Mouse (Mus musculus) layer of hippocampus, adult 2 months (tissue): ENCODE measurements around the gene Prelid1. TPM values are rescaled to one million over a fixed set of nuclear protein-coding genes. Genes with fewer than 3 reads are reported as not detected.

Source experiments
- DNase-seq, 2 experiments: peaks; one replicate each; pipeline ENCODE4 v3.0.0; 2022; ENCODE audit warnings: low spot score in 2 of 2
- H3K27ac ChIP-seq: fragments of 200-600 bp; 2 replicates; pipeline ENCODE4 v1.8.1; 2022
- H3K4me3 ChIP-seq: fragments of 200-600 bp; 2 replicates; pipeline ENCODE4 v1.8.1; 2022; ENCODE audit warnings: mild to moderate bottlenecking
- CTCF ChIP-seq: fragments of 200-600 bp; conservative IDR thresholded peaks from 2 replicates; pipeline ENCODE4 v1.8.1; 2022; ENCODE audit warnings: antibody characterized with exemption, mild to moderate bottlenecking, moderate library complexity
- total RNA-seq, 2 experiments: library from RNA; stranded (reverse); gene quantifications; 2 replicates each; pipeline ENCODE4 v1.2.3; 2021

Gene Prelid1
- total RNA-seq, 2 experiments from 2014 or later: 142 to 153 TPM

- Histone ChIP-seq H3K27ac (peak overlapping the region; percentile 23; the same call in 1 of the 2 replicates), H3K4me3 (no peak overlapping the region)
- peak; percentile 29; the same call in 1 of the 2 replicates for TF ChIP-seq CTCF
- no peak for DNase-seq
Observed at GRCm38 (mm10) chr13:55338131-55339054, 18.1 kb downstream of the Prelid1 start.

GRCm38 (mm10) chr13:55339259-55339658 is 19.0 kb downstream of the Prelid1 start:
- TF ChIP-seq CTCF: no peak
- H3K27ac ChIP-seq: 0 out of 2 replicates have a peak overlapping the region, but pooled peaks have one; percentile 23
- no peak for DNase-seq
- H3K4me3 ChIP-seq: no peak overlapping the region

GRCm38 (mm10) chr13:55342469-55342868 is 22.2 kb downstream of the Prelid1 start:
- DNase-seq: no peak
- TF ChIP-seq CTCF: no peak
- Histone ChIP-seq H3K27ac (no peak overlapping the region), H3K4me3 (no peak overlapping the region)

- no peak for TF ChIP-seq CTCF
- DNase-seq: peak in 1 of 2 experiments; percentile 72
- Histone ChIP-seq H3K27ac (peak overlapping the region; percentile 46), H3K4me3 (no peak overlapping the region)
Observed at GRCm38 (mm10) chr13:55344286-55344685, 24.0 kb downstream of the Prelid1 start.

- TF ChIP-seq CTCF: no peak
- Histone ChIP-seq H3K4me3 (no peak overlapping the region), H3K27ac (no peak overlapping the region)
- no peak for DNase-seq
Observed at GRCm38 (mm10) chr13:55346745-55347144, 26.4 kb downstream of the Prelid1 start.

- peak overlapping the region; percentile 87 for H3K4me3 ChIP-seq
- H3K27ac ChIP-seq: no peak overlapping the region
- DNase-seq: no peak
- TF ChIP-seq CTCF: no peak
Observed at GRCm38 (mm10) chr13:55361145-55361544, 40.8 kb downstream of the Prelid1 start.

- TF ChIP-seq CTCF: no peak
- DNase-seq: no peak
Observed at GRCm38 (mm10) chr13:55361974-55362452, 41.7 kb downstream of the Prelid1 start.

GRCm38 (mm10) chr13:55362453-55363060 is 42.3 kb downstream of the Prelid1 start, which contains the start of gene Lman2:
Lman2 (minus strand) TSS chr13:55362783.
- no peak for TF ChIP-seq CTCF
- Histone ChIP-seq H3K27ac (peak within 1 kb of the TSS; percentile 94), H3K4me3 (peak within 1 kb of the TSS; percentile 87)
- peak; percentile 95 to 99 for DNase-seq

More at GRCm38 (mm10) chr13:55361974-55362452, 41.7 kb downstream of the Prelid1 start:
- H3K27ac ChIP-seq: peak overlapping the region; percentile 94
- peak overlapping the region; percentile 87 for H3K4me3 ChIP-seq

GRCm38 (mm10) chr13:55368401-55368800 is 48.1 kb downstream of the Prelid1 start:
- no peak for DNase-seq
- no peak overlapping the region for H3K4me3 ChIP-seq
- H3K27ac ChIP-seq: no peak overlapping the region; the same call in 1 of the 2 replicates
- peak; percentile 19; the same call in 1 of the 2 replicates for TF ChIP-seq CTCF

GRCm38 (mm10) chr13:55369531-55370114 is 49.3 kb downstream of the Prelid1 start, which contains the start of gene Rgs14:
Rgs14 (plus strand) TSS chr13:55369732.
- H3K27ac ChIP-seq: peak within 1 kb of the TSS; percentile 88
- TF ChIP-seq CTCF: no peak

GRCm38 (mm10) chr13:55370234-55370633 is 49.9 kb downstream of the Prelid1 start:
- H3K4me3 ChIP-seq: peak overlapping the region; percentile 63
- H3K27ac ChIP-seq: peak overlapping the region; percentile 88
- DNase-seq: no peak
- no peak for TF ChIP-seq CTCF

More at GRCm38 (mm10) chr13:55369531-55370114, 49.3 kb downstream of the Prelid1 start, which contains the start of gene Rgs14:
- H3K4me3 ChIP-seq: peak within 1 kb of the TSS; percentile 63
- peak in 1 of 2 experiments; percentile 45 for DNase-seq

GRCm38 (mm10) chr13:55371007-55371681 is 50.8 kb downstream of the Prelid1 start:
- no peak for TF ChIP-seq CTCF
- peak overlapping the region; percentile 63 for H3K4me3 ChIP-seq
- DNase-seq: peak in 1 of 2 experiments; percentile 50
- peak overlapping the region; percentile 82 for H3K27ac ChIP-seq
